Mouse (Mus musculus): ENCODE data around the gene Npas1. TPM values are rescaled to one million over a fixed set of nuclear protein-coding genes. Genes with fewer than 3 reads are reported as not detected.

The Npas1 gene
- polyA plus RNA-seq, 2 experiments = not detected

GRCm38 (mm10) chr7:16499671-16500104 is 22.2 kb upstream of the Npas1 start:
- ATAC-seq (ENCODE audit: insufficient read depth) = no peak
- H3K27ac ChIP-seq = no peak overlapping the region

GRCm38 (mm10) chr7:16496260-16496659 is 18.7 kb upstream of the Npas1 start:
- no peaks in the 10 kb centered on the region for H3K27me3 ChIP-seq (ENCODE audit: control insufficient read depth, insufficient read depth, low read length)
- ATAC-seq (ENCODE audit: insufficient read depth) (no peak), DNase-seq (ENCODE audit: low read depth in 3 of 3, low spot score in 3 of 3) (no peak)
- 51% methylated on average over 3 of the region's 3 CpGs for WGBS (ENCODE audit: insufficient replicate concordance)
- H3K4me3 ChIP-seq (ENCODE audit: insufficient read depth in 1 of 2, low read depth in 2 of 2, low read length in 2 of 2) = no peak overlapping the region
- no peak overlapping the region for H3K4me2 ChIP-seq (ENCODE audit: low read depth)
- H3K36me3 ChIP-seq (replicated peaks; ENCODE audit: control insufficient read depth, insufficient read depth, low read depth) = no peaks in the 10 kb centered on the region; the same call in 1 of the 2 replicates
- H3K9me3 ChIP-seq (ENCODE audit: control insufficient read depth, low read length) = no peaks in the 10 kb centered on the region
- no peak overlapping the region for H3K27ac ChIP-seq
- H3K9ac ChIP-seq (replicated peaks) = no peak overlapping the region
- no peaks in the 10 kb centered on the region for H3K4me1 ChIP-seq (replicated peaks; ENCODE audit: control insufficient read depth in 2 of 2, insufficient read depth in 2 of 2, low read length in 1 of 2)
- TF ChIP-seq EP300 (IDR thresholded peaks at IDR 0.05; ENCODE audit: low read depth) (no peak), CTCF (IDR thresholded peaks at IDR 0.05; ENCODE audit: low read depth) (no peak)

More at GRCm38 (mm10) chr7:16499671-16500104, 22.2 kb upstream of the Npas1 start:
- DNase-seq (ENCODE audit: low read depth in 3 of 3, low spot score in 3 of 3) = no peak
- no peak overlapping the region for H3K9ac ChIP-seq (replicated peaks)
- 69% methylated on average over 6 of the region's 6 CpGs for WGBS (ENCODE audit: insufficient replicate concordance)
- TF ChIP-seq CTCF (IDR thresholded peaks at IDR 0.05; ENCODE audit: low read depth) = no peak
- TF ChIP-seq EP300 (IDR thresholded peaks at IDR 0.05; ENCODE audit: low read depth) = no peak
- no peaks in the 10 kb centered on the region for H3K9me3 ChIP-seq (ENCODE audit: control insufficient read depth, low read length)
- no peaks in the 10 kb centered on the region for H3K27me3 ChIP-seq (ENCODE audit: control insufficient read depth, insufficient read depth, low read length)
- H3K4me1 ChIP-seq (replicated peaks; ENCODE audit: control insufficient read depth in 2 of 2, insufficient read depth in 2 of 2, low read length in 1 of 2) = 0 out of 4 replicates have a peak, but pooled peaks cover 0 to 4% of the 10 kb centered on the region in 2 experiments
- no peaks in the 10 kb centered on the region; the same call in 1 of the 2 replicates for H3K36me3 ChIP-seq (replicated peaks; ENCODE audit: control insufficient read depth, insufficient read depth, low read depth)
- H3K4me3 ChIP-seq (ENCODE audit: insufficient read depth in 1 of 2, low read depth in 2 of 2, low read length in 2 of 2) = no peak overlapping the region
- no peak overlapping the region for H3K4me2 ChIP-seq (ENCODE audit: low read depth)

GRCm38 (mm10) chr7:16493361-16493760 is 15.8 kb upstream of the Npas1 start:
- DNase-seq (ENCODE audit: low read depth in 3 of 3, low spot score in 3 of 3) (no peak), ATAC-seq (ENCODE audit: insufficient read depth) (no peak)
- no peak overlapping the region for H3K4me3 ChIP-seq (ENCODE audit: insufficient read depth in 1 of 2, low read depth in 2 of 2, low read length in 2 of 2)
- H3K27me3 ChIP-seq (ENCODE audit: control insufficient read depth, insufficient read depth, low read length) = no peaks in the 10 kb centered on the region
- no peaks in the 10 kb centered on the region for H3K4me1 ChIP-seq (replicated peaks; ENCODE audit: control insufficient read depth in 2 of 2, insufficient read depth in 2 of 2, low read length in 1 of 2)
- H3K36me3 ChIP-seq (replicated peaks; ENCODE audit: control insufficient read depth, insufficient read depth, low read depth) = no peaks in the 10 kb centered on the region; the same call in 1 of the 2 replicates
- WGBS (ENCODE audit: insufficient replicate concordance) = 44% methylated on average over 2 of the region's 2 CpGs
- TF ChIP-seq EP300 (IDR thresholded peaks at IDR 0.05; ENCODE audit: low read depth) (no peak), CTCF (IDR thresholded peaks at IDR 0.05; ENCODE audit: low read depth) (peak; percentile 66)
- no peak overlapping the region for H3K4me2 ChIP-seq (ENCODE audit: low read depth)
- H3K9me3 ChIP-seq (ENCODE audit: control insufficient read depth, low read length) = no peaks in the 10 kb centered on the region
- no peak overlapping the region for H3K27ac ChIP-seq
- H3K9ac ChIP-seq (replicated peaks) = no peak overlapping the region

GRCm38 (mm10) chr7:16492211-16492610 is 14.7 kb upstream of the Npas1 start:
- no peak overlapping the region for H3K4me3 ChIP-seq (ENCODE audit: insufficient read depth in 1 of 2, low read depth in 2 of 2, low read length in 2 of 2)
- no peaks in the 10 kb centered on the region for H3K9me3 ChIP-seq (ENCODE audit: control insufficient read depth, low read length)
- no peak for TF ChIP-seq CTCF (IDR thresholded peaks at IDR 0.05; ENCODE audit: low read depth)
- no peak for TF ChIP-seq EP300 (IDR thresholded peaks at IDR 0.05; ENCODE audit: low read depth)
- no peaks in the 10 kb centered on the region for H3K4me1 ChIP-seq (replicated peaks; ENCODE audit: control insufficient read depth in 2 of 2, insufficient read depth in 2 of 2, low read length in 1 of 2)
- H3K9ac ChIP-seq (replicated peaks) = no peak overlapping the region
- H3K4me2 ChIP-seq (ENCODE audit: low read depth) = no peak overlapping the region
- DNase-seq (ENCODE audit: low read depth in 3 of 3, low spot score in 3 of 3) (no peak), ATAC-seq (ENCODE audit: insufficient read depth) (no peak)
- no peaks in the 10 kb centered on the region for H3K27me3 ChIP-seq (ENCODE audit: control insufficient read depth, insufficient read depth, low read length)
- H3K36me3 ChIP-seq (replicated peaks; ENCODE audit: control insufficient read depth, insufficient read depth, low read depth) = no peaks in the 10 kb centered on the region
- WGBS (ENCODE audit: insufficient replicate concordance) = 49% methylated on average over 3 of the region's 3 CpGs
- no peak overlapping the region for H3K27ac ChIP-seq

DNA sequence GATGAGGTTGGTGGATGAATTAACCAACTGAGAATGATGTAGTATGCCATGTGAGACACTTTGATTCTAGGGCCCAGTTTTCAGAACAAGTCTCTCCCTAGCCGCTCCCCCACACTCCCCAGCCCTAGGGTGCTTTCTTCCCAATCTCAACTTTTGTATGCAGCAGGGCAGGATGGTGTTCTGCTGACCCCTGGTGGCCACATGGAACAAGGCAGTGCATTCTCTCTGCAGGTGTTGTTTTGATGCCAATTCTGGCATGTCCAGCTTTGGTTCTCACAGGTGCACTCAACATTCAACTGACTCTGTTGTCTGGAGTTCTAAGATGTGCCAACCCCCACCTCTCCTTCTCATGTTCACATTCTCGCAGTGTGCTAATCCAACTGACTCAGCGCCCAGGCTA is 14.2 kb upstream of the Npas1 start:
- no peaks in the 10 kb centered on the region for H3K36me3 ChIP-seq (replicated peaks; ENCODE audit: control insufficient read depth, insufficient read depth, low read depth)
- TF ChIP-seq CTCF (IDR thresholded peaks at IDR 0.05; ENCODE audit: low read depth) = peak; percentile 98
- TF ChIP-seq EP300 (IDR thresholded peaks at IDR 0.05; ENCODE audit: low read depth) = no peak
- no peak overlapping the region for H3K27ac ChIP-seq
- DNase-seq (ENCODE audit: low read depth in 3 of 3, low spot score in 3 of 3) (peak in 2 of 3 experiments; percentile 34 to 35), ATAC-seq (ENCODE audit: insufficient read depth) (no peak)
- WGBS (ENCODE audit: insufficient replicate concordance) = 30% methylated on average over 3 of the region's 3 CpGs
- no peaks in the 10 kb centered on the region for H3K27me3 ChIP-seq (ENCODE audit: control insufficient read depth, insufficient read depth, low read length)
- no peaks in the 10 kb centered on the region for H3K9me3 ChIP-seq (ENCODE audit: control insufficient read depth, low read length)
- no peak overlapping the region for H3K9ac ChIP-seq (replicated peaks)
- no peak overlapping the region for H3K4me3 ChIP-seq (ENCODE audit: insufficient read depth in 1 of 2, low read depth in 2 of 2, low read length in 2 of 2)
- no peaks in the 10 kb centered on the region for H3K4me1 ChIP-seq (replicated peaks; ENCODE audit: control insufficient read depth in 2 of 2, insufficient read depth in 2 of 2, low read length in 1 of 2)
- no peak overlapping the region for H3K4me2 ChIP-seq (ENCODE audit: low read depth)
